Comparison of ENCODE assay signal across 16 mouse cellular contexts in the genomic region with DNA sequence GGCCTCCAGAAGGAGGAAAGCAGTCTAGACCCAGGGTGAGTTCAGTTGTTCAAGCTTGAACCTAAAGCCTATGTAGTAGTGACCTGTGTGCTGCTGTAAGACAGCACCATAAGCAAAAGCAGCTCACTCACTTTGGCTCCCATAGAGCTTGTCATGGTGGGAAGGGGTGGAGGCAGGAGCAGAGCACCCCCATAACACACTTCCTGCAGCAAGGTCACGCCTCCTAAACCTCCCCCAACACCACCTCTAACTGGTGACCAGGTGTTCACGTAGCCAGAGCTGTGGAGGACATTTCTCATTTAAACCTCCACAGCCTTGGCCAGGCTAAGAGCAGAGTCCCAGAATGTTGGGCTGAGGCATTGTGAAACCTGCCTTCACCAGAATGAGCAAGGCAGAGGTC. TPM values are rescaled to one million over a fixed set of nuclear protein-coding genes. Genes with fewer than 3 reads are reported as not detected.
"Had no signal": no experiment of that assay in that cellular context is flagged by ENCODE, and none has a peak within 500 bp of the region (broad histone marks: within the 10 kb centered on the region; RNA-seq: fewer than 3 reads in every experiment).

No protein-coding gene starts in this region.

- ATAC-seq: liver, postnatal 0 days; lung, postnatal 0 days; midbrain, embryonic 13.5 days; midbrain, embryonic 15.5 days had no signal

- H3K36me3 ChIP-seq: liver, embryonic 13.5 days; liver, embryonic 15.5 days had no signal

- H3K4me3 ChIP-seq: liver, embryonic 13.5 days; liver, embryonic 15.5 days; lung, embryonic 15.5 days; midbrain, embryonic 13.5 days; midbrain, embryonic 15.5 days; neural tube, embryonic 12.5 days; stomach, embryonic 15.5 days had no signal

- H3K27ac ChIP-seq: liver, embryonic 13.5 days; liver, embryonic 15.5 days; lung, embryonic 15.5 days; midbrain, embryonic 13.5 days; midbrain, embryonic 15.5 days; neural tube, embryonic 12.5 days; stomach, embryonic 15.5 days; stomach, postnatal 0 days had no signal

- H3K4me1 ChIP-seq: liver, embryonic 13.5 days; neural tube, embryonic 12.5 days; stomach, embryonic 15.5 days had no signal

- DNase-seq: liver, embryonic 13.5 days; liver, postnatal 0 days; lung, adult 2 months; lung, postnatal 4 days; right cerebral cortex, postnatal 14 days had no signal

- H3K27me3 ChIP-seq: liver, embryonic 13.5 days; liver, embryonic 15.5 days; lung, embryonic 15.5 days; midbrain, embryonic 13.5 days; midbrain, embryonic 15.5 days; neural tube, embryonic 12.5 days; stomach, embryonic 15.5 days had no signal

RNA-seq across cellular contexts. Expression of a gene that starts 30.6 kb away (rescaled TPM):
- total RNA-seq: monocyte, adult 5-6 weeks; neutrophil, adult 5-6 weeks had no signal
- polyA plus RNA-seq: spleen, adult 2 months had no signal
